Mouse (Mus musculus): ENCODE results near the gene Pbrm1. TPM values are rescaled to one million over a fixed set of nuclear protein-coding genes. Genes with fewer than 3 reads are reported as not detected.

The Pbrm1 gene
- polyA plus RNA-seq, 1 experiment, result 3.7 TPM

DNA sequence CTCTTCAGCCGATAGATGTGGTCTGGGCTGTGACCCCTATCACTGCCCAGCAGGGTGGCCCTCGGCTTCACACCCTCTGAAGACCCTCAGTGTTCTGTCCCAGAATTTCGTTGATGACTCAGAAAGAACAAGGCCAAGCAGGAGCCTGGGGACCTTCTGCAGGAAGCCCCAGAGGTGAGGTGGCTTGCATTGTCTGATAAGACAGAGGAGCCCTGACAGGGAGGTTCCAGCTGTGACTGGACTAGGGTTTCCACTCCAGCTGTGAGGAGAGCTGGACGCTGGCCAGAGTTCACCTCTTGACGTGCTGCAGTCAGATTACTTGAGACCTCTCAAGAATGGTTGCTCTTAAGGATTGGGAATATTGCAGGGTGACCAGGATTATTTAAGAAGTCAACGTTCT, 113.1 kb downstream of the Pbrm1 start:
- no peak for TF ChIP-seq GATA1 (IDR thresholded peaks at IDR 0.05; ENCODE audit: borderline replicate concordance, low read length)
- TF ChIP-seq FLI1 (IDR thresholded peaks at IDR 0.05; ENCODE audit: low read length), result no peak
- H3K27me3 ChIP-seq (replicated peaks), result peaks cover 64% of the 10 kb centered on the region
- H3K36me3 ChIP-seq (replicated peaks; ENCODE audit: low read length), result peaks cover 36% of the 10 kb centered on the region
- peaks cover 47% of the 10 kb centered on the region for H3K4me1 ChIP-seq
- H3K4me3 ChIP-seq (replicated peaks), result peak overlapping the region; percentile 95
- H3K9me3 ChIP-seq, result no peaks in the 10 kb centered on the region

DNA sequence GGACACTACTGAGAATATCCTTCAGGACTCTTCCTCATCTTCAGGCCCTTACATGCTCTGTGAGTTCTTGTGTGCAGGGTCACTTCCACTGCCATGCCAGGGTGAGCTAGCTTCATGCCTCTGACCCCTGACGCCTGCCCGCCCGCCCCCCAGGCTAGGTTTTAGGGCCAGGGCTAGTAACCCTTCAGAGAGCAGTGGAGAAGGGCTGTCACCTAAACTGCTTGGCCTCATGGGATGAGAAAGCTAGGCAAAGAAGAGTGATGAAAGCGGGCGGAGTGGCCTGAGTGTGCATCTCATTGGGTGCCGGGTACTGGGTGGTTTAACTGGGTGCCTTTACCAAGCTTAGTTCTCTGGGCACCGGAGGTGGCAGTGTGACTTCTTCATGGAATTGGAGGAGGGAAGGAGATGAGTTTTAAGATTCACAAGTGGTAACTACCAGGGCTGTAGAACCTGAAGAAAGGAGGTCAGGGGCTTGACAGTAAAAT, 113.6 kb downstream of the Pbrm1 start:
- Histone ChIP-seq H3K36me3 (replicated peaks; ENCODE audit: low read length) (peaks cover 36% of the 10 kb centered on the region), H3K9me3 (no peaks in the 10 kb centered on the region), H3K4me3 (replicated peaks) (no peak overlapping the region), H3K27me3 (replicated peaks) (peaks cover 69% of the 10 kb centered on the region), H3K4me1 (peaks cover 43% of the 10 kb centered on the region)
- TF ChIP-seq GATA1 (IDR thresholded peaks at IDR 0.05; ENCODE audit: borderline replicate concordance, low read length) (no peak), FLI1 (IDR thresholded peaks at IDR 0.05; ENCODE audit: low read length) (no peak)

DNA sequence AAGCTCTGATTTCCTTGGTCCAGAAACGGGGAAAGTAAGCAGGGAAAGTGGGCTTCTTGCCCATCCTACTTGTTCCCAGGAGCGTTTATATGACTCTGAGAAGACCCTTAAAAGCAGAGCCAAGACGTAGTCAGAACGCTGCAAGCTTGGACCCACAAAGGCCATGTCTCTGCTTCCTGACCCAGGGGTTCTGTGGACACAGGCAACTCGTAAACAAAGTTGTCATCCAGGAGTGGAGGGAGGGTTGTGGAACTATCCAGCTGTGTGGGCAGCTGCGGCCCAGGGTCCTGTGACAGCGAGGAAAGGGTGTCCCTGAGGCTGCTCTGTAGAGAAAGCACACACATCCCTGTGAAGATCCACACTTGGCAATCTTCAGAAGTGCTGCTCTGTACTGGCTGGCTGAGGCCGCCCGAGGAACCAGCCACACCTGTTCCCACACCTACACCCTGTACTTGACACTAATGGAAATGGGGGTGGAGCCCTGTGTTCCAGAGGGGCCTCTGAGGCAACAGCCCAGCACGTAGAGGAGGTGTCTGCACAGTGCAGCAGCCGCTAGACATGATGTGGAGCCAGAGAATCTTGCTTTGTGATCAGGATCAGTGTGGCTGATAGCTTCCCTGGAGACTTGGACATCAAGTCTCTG, 114.2 kb downstream of the Pbrm1 start:
- H3K27me3 ChIP-seq (replicated peaks), result peaks cover 74% of the 10 kb centered on the region
- H3K9me3 ChIP-seq, result no peaks in the 10 kb centered on the region
- no peak for TF ChIP-seq FLI1 (IDR thresholded peaks at IDR 0.05; ENCODE audit: low read length)
- no peak for TF ChIP-seq GATA1 (IDR thresholded peaks at IDR 0.05; ENCODE audit: borderline replicate concordance, low read length)
- peaks cover 41% of the 10 kb centered on the region for H3K36me3 ChIP-seq (replicated peaks; ENCODE audit: low read length)
- peaks cover 43% of the 10 kb centered on the region for H3K4me1 ChIP-seq
- no peak overlapping the region for H3K4me3 ChIP-seq (replicated peaks)

DNA sequence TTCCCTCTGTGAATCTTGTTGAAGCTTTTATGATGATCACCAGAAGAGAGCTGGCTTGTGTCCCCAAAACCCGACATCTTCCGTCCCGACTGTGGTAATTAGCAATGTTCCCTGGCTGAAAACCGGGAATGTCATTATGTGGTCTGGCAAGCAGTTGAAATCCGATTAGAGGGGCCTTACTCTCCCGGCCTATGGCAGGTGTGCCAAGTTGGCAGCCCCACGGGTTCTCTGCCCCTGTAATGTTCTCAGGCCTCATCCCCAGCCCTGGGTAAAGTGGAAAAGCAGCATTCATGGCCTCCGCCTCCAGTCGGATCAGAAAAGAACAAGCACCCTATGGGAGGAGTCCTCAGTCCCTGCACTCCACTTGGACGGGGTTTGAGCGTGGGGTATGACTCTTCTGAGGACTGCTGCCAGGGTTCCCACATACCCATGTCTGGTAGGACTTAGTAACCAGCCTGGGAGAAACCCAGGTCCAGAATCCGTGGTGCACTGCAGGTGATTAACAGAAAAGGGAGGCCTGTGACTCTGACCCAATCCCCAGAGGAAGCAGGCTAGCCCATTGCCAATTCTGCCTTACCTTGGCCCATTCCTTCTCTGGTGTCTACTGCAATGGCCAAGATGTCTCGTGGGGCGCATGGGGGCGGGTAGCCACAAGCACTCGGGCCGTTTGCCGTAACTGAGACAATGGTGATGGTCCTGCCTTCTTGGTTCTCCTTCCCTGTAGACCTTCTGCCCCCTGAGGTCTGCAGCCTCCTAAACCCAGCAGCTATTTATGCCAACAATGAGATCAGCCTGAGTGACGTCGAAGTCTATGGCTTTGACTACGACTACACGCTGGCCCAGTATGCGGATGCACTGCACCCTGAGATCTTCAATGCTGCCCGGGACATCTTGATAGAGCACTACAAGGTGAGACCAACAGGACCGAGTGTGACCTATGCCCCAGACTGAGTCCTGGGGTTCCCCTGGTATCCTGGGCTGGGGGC, 115.4 kb downstream of the Pbrm1 start:
- Histone ChIP-seq H3K9me3 (no peaks in the 10 kb centered on the region), H3K27me3 (replicated peaks) (peaks cover 82% of the 10 kb centered on the region), H3K4me3 (replicated peaks) (no peak overlapping the region), H3K36me3 (replicated peaks; ENCODE audit: low read length) (peaks cover 52% of the 10 kb centered on the region), H3K4me1 (peaks cover 41% of the 10 kb centered on the region)
- TF ChIP-seq GATA1 (IDR thresholded peaks at IDR 0.05; ENCODE audit: borderline replicate concordance, low read length), result no peak
- no peak for TF ChIP-seq FLI1 (IDR thresholded peaks at IDR 0.05; ENCODE audit: low read length)

DNA sequence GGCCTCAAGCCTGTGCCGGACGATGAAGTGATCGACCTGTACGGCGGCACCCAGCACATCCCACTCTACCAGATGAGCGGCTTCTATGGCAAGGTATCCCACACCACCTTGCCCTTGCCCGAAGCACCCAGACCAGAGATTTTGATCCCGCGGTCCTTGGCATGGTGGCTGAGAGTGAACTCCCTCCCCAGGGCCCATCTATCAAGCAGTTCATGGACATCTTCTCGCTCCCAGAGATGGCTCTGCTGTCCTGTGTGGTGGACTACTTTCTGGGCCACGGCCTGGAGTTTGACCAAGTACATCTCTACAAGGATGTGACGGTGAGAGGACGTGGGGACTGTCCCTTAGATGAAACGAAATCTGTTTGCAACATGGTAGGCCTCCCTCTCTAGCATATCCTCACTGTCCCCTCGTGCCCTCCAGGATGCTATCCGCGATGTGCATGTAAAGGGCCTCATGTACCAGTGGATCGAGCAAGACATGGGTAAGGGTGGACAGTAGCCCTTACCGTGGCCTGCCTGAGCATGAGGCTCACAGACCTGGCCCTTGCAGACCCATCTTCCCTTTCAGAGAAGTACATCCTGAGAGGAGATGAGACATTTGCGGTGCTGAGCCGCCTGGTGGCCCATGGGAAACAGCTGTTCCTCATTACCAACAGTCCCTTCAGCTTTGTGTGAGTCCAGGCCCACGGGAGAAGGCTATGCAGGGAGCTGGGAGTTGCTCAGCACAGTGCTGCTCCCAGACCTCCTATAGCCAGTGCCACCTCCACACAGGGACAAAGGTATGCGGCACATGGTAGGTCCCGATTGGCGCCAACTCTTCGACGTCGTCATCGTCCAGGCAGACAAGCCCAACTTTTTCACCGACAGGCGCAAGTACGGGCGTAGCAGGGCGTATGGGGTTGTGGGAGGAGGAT, 116.8 kb downstream of the Pbrm1 start:
- H3K27me3 ChIP-seq (replicated peaks), result peaks cover 91% of the 10 kb centered on the region
- peaks cover 66% of the 10 kb centered on the region for H3K36me3 ChIP-seq (replicated peaks; ENCODE audit: low read length)
- peaks cover 36% of the 10 kb centered on the region for H3K4me1 ChIP-seq
- TF ChIP-seq GATA1 (IDR thresholded peaks at IDR 0.05; ENCODE audit: borderline replicate concordance, low read length) (no peak), FLI1 (IDR thresholded peaks at IDR 0.05; ENCODE audit: low read length) (no peak)
- peak overlapping the region; percentile 40 for H3K4me3 ChIP-seq (replicated peaks)
- H3K9me3 ChIP-seq, result no peaks in the 10 kb centered on the region

DNA sequence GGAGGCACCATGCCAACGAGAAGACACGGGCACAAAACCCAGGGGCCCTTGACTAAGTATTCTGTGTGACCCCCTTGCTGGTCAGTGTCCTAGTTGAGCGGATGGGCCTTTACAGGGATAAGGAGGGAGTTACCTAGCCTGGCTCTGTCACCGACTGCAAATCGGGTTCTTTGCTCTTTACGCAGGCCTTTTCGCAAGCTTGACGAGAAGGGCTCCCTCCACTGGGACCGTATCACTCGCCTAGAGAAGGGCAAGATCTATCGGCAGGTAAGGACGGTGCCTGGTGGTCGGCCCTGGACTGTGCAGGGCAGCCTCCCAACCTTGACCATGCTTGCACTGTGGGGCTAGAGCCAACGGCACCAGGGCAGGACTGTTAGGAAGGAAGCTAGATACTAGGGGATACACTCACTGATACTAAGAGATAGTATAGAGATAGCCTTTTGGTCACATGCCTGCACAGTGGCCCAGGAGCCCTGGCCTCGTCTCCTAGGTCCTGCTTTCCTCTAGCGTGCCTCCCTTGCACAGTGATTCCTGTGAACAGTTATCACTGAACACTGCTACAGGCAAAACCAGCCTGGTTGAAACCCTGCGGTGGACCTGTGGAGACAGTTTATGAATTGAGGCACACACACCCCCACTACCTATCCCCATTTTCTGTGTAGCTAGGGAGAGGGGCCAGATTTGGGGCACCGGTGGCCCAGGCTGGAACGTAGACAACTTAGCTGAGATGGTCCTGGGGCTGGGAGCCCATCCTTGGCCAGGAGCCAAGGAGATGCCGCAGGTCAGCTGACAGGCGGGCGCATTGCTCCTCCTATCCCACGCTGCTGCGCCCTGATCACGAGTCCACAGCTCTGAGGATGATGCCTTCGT, 117.7 kb downstream of the Pbrm1 start:
- peaks cover 30% of the 10 kb centered on the region for H3K4me1 ChIP-seq
- peaks cover 74% of the 10 kb centered on the region for H3K36me3 ChIP-seq (replicated peaks; ENCODE audit: low read length)
- H3K9me3 ChIP-seq, result peaks cover 3% of the 10 kb centered on the region; the same call in 1 of the 2 replicates
- H3K27me3 ChIP-seq (replicated peaks), result peaks cover 91% of the 10 kb centered on the region
- no peak for TF ChIP-seq GATA1 (IDR thresholded peaks at IDR 0.05; ENCODE audit: borderline replicate concordance, low read length)
- TF ChIP-seq FLI1 (IDR thresholded peaks at IDR 0.05; ENCODE audit: low read length), result no peak
- H3K4me3 ChIP-seq (replicated peaks), result no peak overlapping the region

DNA sequence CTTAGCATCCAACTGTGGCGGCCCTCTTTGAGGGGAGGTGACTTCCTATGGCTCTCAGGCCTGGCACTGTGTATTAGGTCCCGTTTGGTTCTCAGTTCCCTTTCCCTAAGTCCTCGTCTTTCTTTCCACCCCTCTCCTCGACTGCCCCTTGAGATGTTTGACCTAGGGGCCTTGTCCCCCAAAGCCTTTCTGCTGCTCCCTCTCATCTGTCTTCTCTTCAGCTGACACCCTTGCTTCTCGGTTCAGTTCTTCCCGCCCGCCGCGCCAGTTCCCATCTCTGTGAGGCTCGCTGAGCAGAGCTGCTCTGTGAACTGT, 118.3 kb downstream of the Pbrm1 start:
- H3K9me3 ChIP-seq, result peaks cover 7% of the 10 kb centered on the region
- peaks cover 25% of the 10 kb centered on the region for H3K4me1 ChIP-seq
- H3K4me3 ChIP-seq (replicated peaks), result no peak overlapping the region
- peaks cover 78% of the 10 kb centered on the region for H3K36me3 ChIP-seq (replicated peaks; ENCODE audit: low read length)
- peaks cover 90% of the 10 kb centered on the region for H3K27me3 ChIP-seq (replicated peaks)
- TF ChIP-seq FLI1 (IDR thresholded peaks at IDR 0.05; ENCODE audit: low read length) (no peak), GATA1 (IDR thresholded peaks at IDR 0.05; ENCODE audit: borderline replicate concordance, low read length) (no peak)

DNA sequence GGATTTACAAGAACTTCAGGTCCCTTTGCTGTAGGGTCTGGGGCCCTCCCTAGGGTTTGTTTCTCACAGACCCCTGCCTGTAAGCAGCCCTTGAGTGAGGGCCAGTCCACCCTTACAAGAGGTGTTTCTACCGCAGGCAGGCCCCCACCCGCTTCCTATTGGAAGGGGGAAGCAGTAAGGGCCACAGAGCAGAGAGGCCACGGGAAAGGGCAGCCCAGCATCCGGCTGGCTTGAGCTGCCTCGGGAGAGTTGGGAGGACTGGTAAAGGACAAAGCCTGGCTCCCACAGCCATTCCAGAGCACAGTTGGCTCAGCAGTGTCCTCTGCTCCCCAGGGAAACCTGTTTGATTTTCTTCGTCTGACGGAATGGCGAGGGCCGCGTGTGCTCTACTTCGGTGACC, 118.9 kb downstream of the Pbrm1 start:
- H3K36me3 ChIP-seq (replicated peaks; ENCODE audit: low read length), result peaks cover 83% of the 10 kb centered on the region
- H3K27me3 ChIP-seq (replicated peaks), result peaks cover 90% of the 10 kb centered on the region
- no peak overlapping the region for H3K4me3 ChIP-seq (replicated peaks)
- TF ChIP-seq GATA1 (IDR thresholded peaks at IDR 0.05; ENCODE audit: borderline replicate concordance, low read length), result no peak
- TF ChIP-seq FLI1 (IDR thresholded peaks at IDR 0.05; ENCODE audit: low read length), result no peak
- H3K9me3 ChIP-seq, result peaks cover 13% of the 10 kb centered on the region
- peaks cover 19% of the 10 kb centered on the region; the same call in 1 of the 2 replicates for H3K4me1 ChIP-seq

Measured in megakaryocyte, embryonic 14.5 days (primary cell).